Mouse (Mus musculus) forebrain, embryonic 10.5 days (tissue): Measurements from ENCODE around the gene Mnat1. TPM values are rescaled to one million over a fixed set of nuclear protein-coding genes. Genes with fewer than 3 reads are reported as not detected.

Source experiments
- DNase-seq: peaks from one replicate; pipeline ENCODE4 v3.0.0-alpha.2; 2017; ENCODE audit warnings: low spot score; ENCODE audit errors: extremely low spot score
- H3K27ac ChIP-seq: fragments of 300-500 bp; sonication (generic); 2 replicates; pipeline ENCODE4 v1.5.1; 2016; ENCODE audit warnings: mild to moderate bottlenecking
- H3K27me3 ChIP-seq: fragments of 300-500 bp; sonication (generic); 2 replicates; pipeline ENCODE4 v1.6.1; 2016; ENCODE audit warnings: mild to moderate bottlenecking; ENCODE audit not compliant: poor library complexity, severe bottlenecking
- H3K36me3 ChIP-seq: fragments of 300-500 bp; sonication (generic); replicated peaks from 2 replicates; pipeline ENCODE4 v1.6.1; 2016; ENCODE audit warnings: mild to moderate bottlenecking, moderate library complexity
- H3K4me1 ChIP-seq: fragments of 300-500 bp; sonication (generic); 2 replicates; pipeline ENCODE4 v1.6.1; 2016
- H3K4me3 ChIP-seq: fragments of 300-500 bp; sonication (generic); 2 replicates; pipeline ENCODE4 v1.5.1; 2016; ENCODE audit warnings: mild to moderate bottlenecking, moderate library complexity
- H3K9me3 ChIP-seq: fragments of 300-500 bp; sonication (generic); 2 replicates; pipeline ENCODE4 v1.6.1; 2016; ENCODE audit warnings: mild to moderate bottlenecking, moderate library complexity
- WGBS: fragments of 180-500 bp; shearing (Covaris S2); methylation state at CpG from one replicate; pipeline ENCODE4 v1.1.7; 2016; 5-methylcytosine and 5-hydroxymethylcytosine counted together
- polyA plus RNA-seq: library from polyadenylated mRNA; unstranded; fragments of >200 nt; fragmentation: Nextera tagmentation; extraction: Ambion mirVana; gene quantifications from 2 replicates; pipeline ENCODE4 v1.2.1, GENCODE M21; 2016

Gene Mnat1
- polyA plus RNA-seq, 1 experiment from 2014 or later = 35.8 TPM

GRCm38 (mm10) chr12:73162408-73163181 lies 39.1 kb downstream of the Mnat1 start:
- Histone ChIP-seq H3K4me3 (no peak overlapping the region), H3K36me3 (peaks cover 8% of the 10 kb centered on the region), H3K27me3 (no peaks in the 10 kb centered on the region), H3K4me1 (peaks cover 10% of the 10 kb centered on the region), H3K9me3 (peaks cover 8% of the 10 kb centered on the region; the same call in 1 of the 2 replicates), H3K27ac (no peak overlapping the region)
- DNase-seq = no peak
- WGBS = 75% methylated on average over 13 of the region's 13 CpGs

GRCm38 (mm10) chr12:73170794-73171193 lies 47.3 kb downstream of the Mnat1 start:
- H3K9me3 ChIP-seq = peaks cover 2% of the 10 kb centered on the region; the same call in 1 of the 2 replicates
- peaks cover 29% of the 10 kb centered on the region for H3K36me3 ChIP-seq
- no peak for DNase-seq
- WGBS = 94% methylated on average over 6 of the region's 6 CpGs
- no peak overlapping the region for H3K27ac ChIP-seq
- H3K4me3 ChIP-seq = no peak overlapping the region
- no peaks in the 10 kb centered on the region for H3K27me3 ChIP-seq
- no peaks in the 10 kb centered on the region for H3K4me1 ChIP-seq

- Histone ChIP-seq H3K27ac (no peak overlapping the region), H3K27me3 (no peaks in the 10 kb centered on the region), H3K9me3 (no peaks in the 10 kb centered on the region), H3K4me3 (no peak overlapping the region), H3K4me1 (peaks cover 3% of the 10 kb centered on the region; the same call in 1 of the 2 replicates), H3K36me3 (peaks cover 26% of the 10 kb centered on the region)
- 67% methylated on average over 8 of the region's 8 CpGs for WGBS
- no peak for DNase-seq
Measured at GRCm38 (mm10) chr12:73183896-73184295, 60.4 kb downstream of the Mnat1 start.

GRCm38 (mm10) chr12:73197363-73197762 lies 73.8 kb downstream of the Mnat1 start:
- Histone ChIP-seq H3K36me3 (no peaks in the 10 kb centered on the region), H3K4me1 (peaks cover 6% of the 10 kb centered on the region), H3K4me3 (no peak overlapping the region), H3K9me3 (no peaks in the 10 kb centered on the region), H3K27ac (no peak overlapping the region), H3K27me3 (no peaks in the 10 kb centered on the region)
- 93% methylated on average over 6 of the region's 6 CpGs for WGBS
- no peak for DNase-seq

- WGBS = 81% methylated on average over 1 of the region's 1 CpGs
- Histone ChIP-seq H3K27ac (no peak overlapping the region), H3K27me3 (no peaks in the 10 kb centered on the region), H3K9me3 (no peaks in the 10 kb centered on the region), H3K36me3 (no peaks in the 10 kb centered on the region), H3K4me3 (no peak overlapping the region), H3K4me1 (peaks cover 6% of the 10 kb centered on the region)
- no peak for DNase-seq
Measured at GRCm38 (mm10) chr12:73198451-73198850, 74.9 kb downstream of the Mnat1 start.

- Histone ChIP-seq H3K4me3 (no peak overlapping the region), H3K27me3 (no peaks in the 10 kb centered on the region), H3K4me1 (peaks cover 6% of the 10 kb centered on the region), H3K27ac (no peak overlapping the region), H3K9me3 (no peaks in the 10 kb centered on the region), H3K36me3 (no peaks in the 10 kb centered on the region)
- 72% methylated on average over 7 of the region's 7 CpGs for WGBS
- DNase-seq = no peak
Measured at GRCm38 (mm10) chr12:73199375-73199774, 75.9 kb downstream of the Mnat1 start.

GRCm38 (mm10) chr12:73201587-73201986 lies 78.1 kb downstream of the Mnat1 start:
- H3K27me3 ChIP-seq = no peaks in the 10 kb centered on the region
- whole genome bisulfite sequencing = 45% methylated on average over 3 of the region's 3 CpGs
- no peak overlapping the region for H3K27ac ChIP-seq
- no peak overlapping the region for H3K4me3 ChIP-seq
- peaks cover 12% of the 10 kb centered on the region for H3K4me1 ChIP-seq
- H3K36me3 ChIP-seq = no peaks in the 10 kb centered on the region
- no peak for DNase-seq
- no peaks in the 10 kb centered on the region for H3K9me3 ChIP-seq

GRCm38 (mm10) chr12:73205710-73206649 lies 82.5 kb downstream of the Mnat1 start:
- Histone ChIP-seq H3K27me3 (no peaks in the 10 kb centered on the region), H3K4me3 (no peak overlapping the region), H3K4me1 (peaks cover 12% of the 10 kb centered on the region), H3K27ac (no peak overlapping the region), H3K9me3 (no peaks in the 10 kb centered on the region), H3K36me3 (no peaks in the 10 kb centered on the region)
- no peak for DNase-seq
- 85% methylated on average over 11 of the region's 11 CpGs for WGBS

- H3K27ac ChIP-seq = no peak overlapping the region
- 80% methylated on average over 4 of the region's 4 CpGs for WGBS
Measured at GRCm38 (mm10) chr12:73207008-73207407, 83.5 kb downstream of the Mnat1 start.

GRCm38 (mm10) chr12:73207461-73207860 lies 83.9 kb downstream of the Mnat1 start:
- DNase-seq = no peak
- Histone ChIP-seq H3K4me1 (0 out of 2 replicates have a peak, but pooled peaks cover 6% of the 10 kb centered on the region), H3K27ac (no peak overlapping the region), H3K27me3 (no peaks in the 10 kb centered on the region), H3K9me3 (no peaks in the 10 kb centered on the region), H3K4me3 (no peak overlapping the region), H3K36me3 (no peaks in the 10 kb centered on the region)
- WGBS = 84% methylated on average over 1 of the region's 1 CpGs

More at GRCm38 (mm10) chr12:73207008-73207407, 83.5 kb downstream of the Mnat1 start:
- Histone ChIP-seq H3K9me3 (no peaks in the 10 kb centered on the region), H3K4me1 (0 out of 2 replicates have a peak, but pooled peaks cover 6% of the 10 kb centered on the region), H3K36me3 (no peaks in the 10 kb centered on the region), H3K27me3 (no peaks in the 10 kb centered on the region), H3K4me3 (no peak overlapping the region)
- no peak for DNase-seq

- no peaks in the 10 kb centered on the region for H3K9me3 ChIP-seq
- 0 out of 2 replicates have a peak, but pooled peaks cover 6% of the 10 kb centered on the region for H3K4me1 ChIP-seq
- H3K4me3 ChIP-seq = no peak overlapping the region
- no peaks in the 10 kb centered on the region for H3K36me3 ChIP-seq
- 93% methylated on average over 4 of the region's 4 CpGs for whole genome bisulfite sequencing
- H3K27me3 ChIP-seq = no peaks in the 10 kb centered on the region
- DNase-seq = no peak
- no peak overlapping the region for H3K27ac ChIP-seq
Measured at GRCm38 (mm10) chr12:73208518-73208917, 85.0 kb downstream of the Mnat1 start.

- no peak for DNase-seq
- no peak overlapping the region for H3K4me3 ChIP-seq
- 77% methylated on average over 1 of the region's 1 CpGs for WGBS
- no peaks in the 10 kb centered on the region for H3K36me3 ChIP-seq
- H3K4me1 ChIP-seq = 0 out of 2 replicates have a peak, but pooled peaks cover 6% of the 10 kb centered on the region
- H3K27ac ChIP-seq = no peak overlapping the region
- no peaks in the 10 kb centered on the region for H3K27me3 ChIP-seq
- no peaks in the 10 kb centered on the region for H3K9me3 ChIP-seq
Measured at GRCm38 (mm10) chr12:73209117-73209516, 85.6 kb downstream of the Mnat1 start.
